10 mouse cellular contexts compared by ENCODE assay signal in genomic region chr15:78894726-78895125, GRCm38 (mm10). TPM values are rescaled to one million over a fixed set of nuclear protein-coding genes. Genes with fewer than 3 reads are reported as not detected.
A peak's percentile ranks its signal among the peaks of the same experiment; 100 is the strongest.
DNase-seq lines count a peak whose midpoint lies in the region; ATAC-seq and TF ChIP-seq lines count a peak whose summit lies in the region.
"Had no signal": no experiment of that assay in that cellular context is flagged by ENCODE, and none has a peak within 500 bp of the region (broad histone marks: within the 10 kb centered on the region; RNA-seq: fewer than 3 reads in every experiment).

No protein-coding gene starts in this region.

- TF ChIP-seq EP300 in heart, postnatal 0 days (IDR thresholded peaks at IDR 0.05; ENCODE audit: low read depth): no peak

- no peak overlapping the region for H3K9ac ChIP-seq in heart, postnatal 0 days (replicated peaks; ENCODE audit: low read depth, low read length)
- H3K9ac ChIP-seq: forebrain, postnatal 0 days had no signal

- no peaks in the 10 kb centered on the region for H3K27me3 ChIP-seq in heart, postnatal 0 days (ENCODE audit: control insufficient read depth, insufficient read depth, low read length)

- ATAC-seq in heart, postnatal 0 days (ENCODE audit: insufficient read depth, low read depth): no peak
- ATAC-seq in hematopoietic stem cell, adult 5-6 weeks (replicated peaks in 1 of 2; ENCODE audit: insufficient read depth in 1 of 2, low FRiP score in 2 of 2, low TSS enrichment in 1 of 2, low read depth in 1 of 2, poor library complexity in 2 of 2, severe bottlenecking in 2 of 2): peak; percentile 46 to 52
- ATAC-seq: forebrain, postnatal 0 days had no signal

- H3K4me2 ChIP-seq in heart, postnatal 0 days (ENCODE audit: low read depth, low read length): no peak overlapping the region

- no peak for DNase-seq in heart, postnatal 0 days (ENCODE audit: low spot score)
- no peak for DNase-seq in heart, adult 9 months (ENCODE audit: low spot score in 2 of 2)
- DNase-seq in CD4-positive, CD25-positive, alpha-beta regulatory T cell, adult 2 months (ENCODE audit: low read depth, low spot score): peak; percentile 53
- DNase-seq in naive thymus-derived CD4-positive, alpha-beta T cell, adult 2 months (ENCODE audit: low read depth): peak; percentile 54
- no peak for DNase-seq in adrenal gland, adult 2 months
- DNase-seq in embryo, embryonic 9.5 days (ENCODE audit: extremely low spot score): no peak
- DNase-seq in cerebellum, postnatal 10 days: no peak
- DNase-seq: forebrain, postnatal 0 days had no signal

- H3K36me3 ChIP-seq in heart, postnatal 0 days (replicated peaks; ENCODE audit: control insufficient read depth, insufficient read depth, low read length): peaks cover 39% of the 10 kb centered on the region

- TF ChIP-seq CTCF in heart, postnatal 0 days (IDR thresholded peaks at IDR 0.05; ENCODE audit: low read depth): no peak

- peak overlapping the region; percentile 36; the same call in 1 of the 2 replicates for H3K27ac ChIP-seq in heart, postnatal 0 days (ENCODE audit: low read depth)

- H3K4me1 ChIP-seq in heart, postnatal 0 days (ENCODE audit: control insufficient read depth, insufficient read depth): peaks cover 19% of the 10 kb centered on the region

- no peak overlapping the region for H3K4me3 ChIP-seq in heart, postnatal 0 days (ENCODE audit: low read depth, low read length)

- WGBS in heart, postnatal 0 days: 59% methylated on average over 13 of the region's 13 CpGs

- H3K9me3 ChIP-seq in heart, postnatal 0 days (replicated peaks; ENCODE audit: control insufficient read depth, low read length): no peaks in the 10 kb centered on the region

RNA-seq across cellular contexts. Expression of gene Gm49510, which starts 4.7 kb away (rescaled TPM):
- 0.73 TPM in 1 of 2 replicates, not detected in the other for total RNA-seq in heart, postnatal 0 days (2014; rRNA removed; ENCODE audit: low replicate concordance)
- polyA plus RNA-seq in heart, postnatal 0 days (2015; fragmentation: Nextera tagmentation; extraction: Ambion mirVana): 0.08 and 0.18 TPM in 2 replicates
- total RNA-seq in hematopoietic stem cell, adult 5-6 weeks (2017): 1.7 TPM in 1 of 2 replicates, not detected in the other
- not detected for total RNA-seq in adrenal gland, adult 2 months (2021)
- not detected in 2 replicates for polyA plus RNA-seq in adrenal gland, adult 2 months (2012; rRNA removed)
- total RNA-seq: forebrain, postnatal 0 days had no signal
- polyA plus RNA-seq: forebrain, postnatal 0 days; testis, adult 2 months had no signal

RNA-seq across cellular contexts. Expression of gene Sh3bp1, which starts 4.8 kb away (rescaled TPM):
- total RNA-seq in heart, postnatal 0 days (2014; rRNA removed; ENCODE audit: low replicate concordance): 9.8 and 11.7 TPM in 2 replicates
- 6.4 and 7.0 TPM in 2 replicates for polyA plus RNA-seq in heart, postnatal 0 days (2015; fragmentation: Nextera tagmentation; extraction: Ambion mirVana)
- 19.9 and 27.4 TPM in 2 replicates for total RNA-seq in hematopoietic stem cell, adult 5-6 weeks (2017)
- 10 to 100 TPM in 1 of 2 experiments, 1 to 10 TPM in 1; 4.6 to 11.0 TPM for total RNA-seq in adrenal gland, adult 2 months (2021)
- polyA plus RNA-seq in adrenal gland, adult 2 months (2012; rRNA removed): 54.1 and 60.0 TPM in 2 replicates

RNA-seq across cellular contexts. Expression of gene Gga1, which starts 17.7 kb away (rescaled TPM):
- total RNA-seq in heart, postnatal 0 days (2014; rRNA removed; ENCODE audit: low replicate concordance): 32.4 and 40.5 TPM in 2 replicates
- 30.1 and 32.4 TPM in 2 replicates for polyA plus RNA-seq in heart, postnatal 0 days (2015; fragmentation: Nextera tagmentation; extraction: Ambion mirVana)
- 11.9 and 12.3 TPM in 2 replicates for total RNA-seq in hematopoietic stem cell, adult 5-6 weeks (2017)
- 10 to 100 TPM; 51.9 to 56.2 TPM for total RNA-seq in adrenal gland, adult 2 months (2021)
- 138 and 147 TPM in 2 replicates for polyA plus RNA-seq in adrenal gland, adult 2 months (2012; rRNA removed)

RNA-seq across cellular contexts. Expression of gene Pdxp, which starts 19.0 kb away (rescaled TPM):
- 25.8 and 46.0 TPM in 2 replicates for total RNA-seq in heart, postnatal 0 days (2014; rRNA removed; ENCODE audit: low replicate concordance)
- 7.7 and 8.3 TPM in 2 replicates for polyA plus RNA-seq in heart, postnatal 0 days (2015; fragmentation: Nextera tagmentation; extraction: Ambion mirVana)
- 7.7 and 8.4 TPM in 2 replicates for total RNA-seq in hematopoietic stem cell, adult 5-6 weeks (2017)
- total RNA-seq in adrenal gland, adult 2 months (2021): 1 to 10 TPM; 2.4 to 5.7 TPM
- polyA plus RNA-seq in adrenal gland, adult 2 months (2012; rRNA removed): 18.8 and 30.1 TPM in 2 replicates

RNA-seq across cellular contexts. Expression of gene Lgals1, which starts 31.8 kb away (rescaled TPM):
- total RNA-seq in heart, postnatal 0 days (2014; rRNA removed; ENCODE audit: low replicate concordance): 460 and 709 TPM in 2 replicates
- polyA plus RNA-seq in heart, postnatal 0 days (2015; fragmentation: Nextera tagmentation; extraction: Ambion mirVana): 800 and 870 TPM in 2 replicates
- total RNA-seq in hematopoietic stem cell, adult 5-6 weeks (2017): 77.1 and 108 TPM in 2 replicates
- total RNA-seq in adrenal gland, adult 2 months (2021): 100 to 1,000 TPM; 386 to 613 TPM
- polyA plus RNA-seq in adrenal gland, adult 2 months (2012; rRNA removed): 341 and 382 TPM in 2 replicates

Comparison
In these comparisons a context has a peak if more than half of its experiments do, and no peak if none do; other contexts are left out.
1. DNase-seq: peak in CD4-positive, CD25-positive, alpha-beta regulatory T cell, adult 2 months (single experiment) and naive thymus-derived CD4-positive, alpha-beta T cell, adult 2 months (single experiment); none in heart, postnatal 0 days (single experiment), heart, adult 9 months (0 of 2), adrenal gland, adult 2 months (single experiment), embryo, embryonic 9.5 days (single experiment) and cerebellum, postnatal 10 days (0 of 2).